Mouse (Mus musculus): ENCODE results near the gene Cd59a. TPM values are rescaled to one million over a fixed set of nuclear protein-coding genes. Genes with fewer than 3 reads are reported as not detected.

Gene Cd59a
- polyA plus RNA-seq, 1 experiment = 19.6 TPM

DNA sequence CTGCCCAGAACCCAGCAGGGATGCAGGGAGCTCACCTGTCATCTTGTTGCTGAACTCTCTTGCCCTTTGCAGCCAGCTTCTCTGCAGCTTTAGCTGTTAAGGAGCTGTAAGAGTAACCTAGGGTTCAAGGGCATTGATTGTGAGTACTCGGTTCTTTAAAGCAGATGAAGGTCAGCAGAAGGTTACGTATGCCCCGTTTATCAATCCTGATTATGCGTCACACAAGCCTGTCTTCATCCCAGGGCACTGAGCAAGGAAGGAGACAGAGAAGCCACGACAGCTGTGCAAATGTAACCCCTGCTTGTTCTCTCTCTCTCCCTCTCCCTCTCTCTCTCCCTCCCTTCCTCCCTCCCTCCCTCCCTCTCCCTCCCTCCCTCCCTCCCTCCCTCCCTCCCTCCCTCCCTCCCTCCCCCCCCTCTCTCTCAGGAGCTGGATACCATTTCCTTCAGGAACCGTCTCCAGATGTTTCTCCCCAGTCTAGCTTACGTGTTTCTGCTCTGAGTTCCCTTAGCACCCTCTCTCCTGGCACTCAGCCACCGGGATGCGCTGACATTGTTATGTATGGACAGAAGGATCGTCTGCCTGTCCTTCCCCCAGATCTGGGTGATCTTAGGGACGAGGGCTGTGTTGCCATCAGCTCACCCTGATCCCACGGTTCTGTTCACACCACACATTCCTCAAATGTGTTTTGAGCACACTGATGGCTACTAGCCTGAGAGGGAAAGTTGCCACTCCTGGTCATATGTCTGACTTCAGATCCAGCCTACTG lies 37.6 kb downstream of the Cd59a start:
- DNase-seq (ENCODE audit: low read depth, low spot score) = no peak
- WGBS = 24% methylated on average over 12 of the region's 12 CpGs

DNA sequence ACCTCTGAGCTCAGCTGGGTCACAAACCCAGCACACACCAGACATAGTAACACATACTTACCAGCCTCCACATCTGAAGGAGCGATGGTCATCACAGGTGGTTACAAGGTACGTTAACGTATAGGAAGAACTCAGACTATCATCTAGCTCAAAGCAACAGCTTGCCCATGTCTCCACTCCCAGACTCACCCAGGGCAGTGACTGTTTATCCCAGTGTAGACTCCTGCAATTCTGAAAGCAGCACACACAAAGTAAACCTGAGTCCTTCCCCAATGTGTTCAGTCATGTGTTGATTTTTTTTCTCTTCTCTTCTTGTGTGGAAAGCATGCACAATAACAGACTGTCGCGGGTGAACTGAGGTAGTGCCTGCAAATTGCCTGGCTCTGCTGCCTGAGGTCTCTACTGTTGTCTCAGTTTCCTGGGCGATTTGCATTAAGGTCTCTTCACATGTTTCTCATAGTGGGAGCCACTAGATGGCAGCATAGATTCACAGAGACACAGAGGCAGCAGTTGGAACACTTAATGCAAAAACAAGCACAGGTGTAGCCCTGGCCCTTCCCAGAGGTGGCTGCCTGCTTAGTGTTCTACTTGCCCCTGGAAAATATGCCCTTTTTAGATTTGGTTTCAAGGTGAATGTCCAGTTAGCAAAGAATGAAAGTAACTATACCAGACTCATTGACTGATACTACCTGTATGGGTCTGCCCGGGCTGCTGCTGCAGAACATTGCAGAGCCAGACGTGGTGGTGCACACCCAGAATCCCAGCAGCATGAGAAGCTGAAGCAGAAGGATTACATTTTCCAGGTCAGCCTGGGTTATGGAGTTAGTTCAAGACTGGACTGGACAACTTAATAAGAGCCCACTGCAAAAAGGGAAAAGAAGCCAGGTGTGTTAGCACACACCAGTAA lies 38.8 kb downstream of the Cd59a start:
- peak; percentile 38 for DNase-seq (ENCODE audit: low read depth, low spot score)
- WGBS = 44% methylated on average over 8 of the region's 8 CpGs

DNA sequence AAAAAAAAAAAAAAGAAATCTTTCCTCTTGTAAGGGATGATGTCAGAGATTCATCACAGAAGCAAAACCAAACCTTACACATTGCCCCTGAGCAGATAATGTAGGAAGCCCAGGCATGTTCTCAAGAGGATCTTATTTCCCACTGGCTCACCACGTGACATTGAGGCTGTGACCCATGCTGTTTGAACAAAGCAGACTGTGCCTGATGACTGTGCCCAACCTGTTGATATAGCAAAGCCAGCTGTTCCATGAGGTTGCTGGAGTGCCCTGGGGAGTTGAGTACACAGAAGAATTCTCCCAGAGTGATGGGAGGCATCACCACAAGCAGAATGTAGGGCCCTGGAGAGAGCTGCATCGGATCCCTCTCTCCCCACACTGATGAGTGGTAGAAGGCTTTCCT lies 40.3 kb downstream of the Cd59a start:
- whole genome bisulfite sequencing = 44% methylated on average over 2 of the region's 2 CpGs
- no peak for DNase-seq (ENCODE audit: low read depth, low spot score)

DNA sequence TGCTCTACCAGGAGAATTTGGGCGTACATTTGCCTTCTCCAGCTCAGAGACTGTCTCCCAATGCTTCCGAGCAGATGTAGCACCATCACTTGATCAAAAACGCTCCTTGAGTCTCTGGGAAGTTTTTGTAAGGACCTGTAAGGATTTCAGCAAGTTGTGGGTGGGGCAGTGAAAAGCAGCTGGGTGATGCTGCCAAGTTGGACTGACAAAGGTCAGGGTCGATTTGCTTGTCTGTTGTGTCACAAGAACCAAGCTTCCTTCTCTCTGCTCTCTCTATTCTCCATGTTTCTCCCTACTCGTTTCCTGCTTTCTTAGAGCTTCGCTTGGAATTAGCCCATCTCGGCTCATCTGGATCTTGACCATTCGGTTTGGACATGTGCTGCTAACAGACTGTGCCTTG lies 46.5 kb downstream of the Cd59a start:
- no peak for DNase-seq (ENCODE audit: low read depth, low spot score)
- WGBS = 80% methylated on average over 8 of the region's 8 CpGs

DNA sequence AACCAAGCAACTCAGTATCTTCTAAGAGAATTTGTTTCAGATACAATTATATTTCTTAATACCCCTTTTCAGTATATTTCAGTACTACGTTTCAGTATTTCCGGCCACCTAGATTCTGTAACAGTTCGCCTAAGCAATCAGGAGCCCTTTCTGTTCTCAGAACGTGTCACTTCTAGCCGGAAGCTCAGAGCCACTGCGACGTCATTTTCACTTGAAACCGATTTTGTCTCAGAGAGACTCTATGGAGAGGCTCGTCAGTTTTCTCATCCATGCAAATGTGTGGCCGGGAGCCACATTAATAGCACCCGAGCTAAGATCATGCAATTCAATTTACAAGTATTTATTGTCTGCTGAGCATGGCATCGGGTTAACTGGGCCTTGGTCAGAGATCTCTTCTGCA lies 48.4 kb downstream of the Cd59a start:
- 87% methylated on average over 12 of the region's 12 CpGs for WGBS
- DNase-seq (ENCODE audit: low read depth, low spot score) = no peak

DNA sequence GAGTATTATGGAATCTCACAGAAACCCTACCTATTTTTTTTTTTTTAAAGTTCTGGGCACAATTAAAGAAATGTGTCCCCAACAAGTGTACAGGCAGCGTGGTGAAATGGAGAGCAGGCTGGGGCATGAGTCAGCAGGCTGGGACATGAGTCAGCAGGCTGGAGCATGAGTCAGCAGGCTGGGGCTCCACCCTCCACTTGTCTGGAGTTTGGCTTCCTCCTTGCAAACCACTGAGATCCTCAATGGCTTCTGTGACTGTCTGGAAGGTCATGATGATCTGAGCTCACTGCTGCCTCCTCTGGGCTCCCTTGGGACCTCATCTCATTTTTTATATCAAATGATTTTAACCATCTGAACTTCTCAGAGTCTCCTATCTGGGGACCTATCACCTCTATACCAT lies 50.4 kb downstream of the Cd59a start:
- DNase-seq (ENCODE audit: low read depth, low spot score) = no peak
- WGBS = 46% methylated on average over 1 of the region's 1 CpGs

DNA sequence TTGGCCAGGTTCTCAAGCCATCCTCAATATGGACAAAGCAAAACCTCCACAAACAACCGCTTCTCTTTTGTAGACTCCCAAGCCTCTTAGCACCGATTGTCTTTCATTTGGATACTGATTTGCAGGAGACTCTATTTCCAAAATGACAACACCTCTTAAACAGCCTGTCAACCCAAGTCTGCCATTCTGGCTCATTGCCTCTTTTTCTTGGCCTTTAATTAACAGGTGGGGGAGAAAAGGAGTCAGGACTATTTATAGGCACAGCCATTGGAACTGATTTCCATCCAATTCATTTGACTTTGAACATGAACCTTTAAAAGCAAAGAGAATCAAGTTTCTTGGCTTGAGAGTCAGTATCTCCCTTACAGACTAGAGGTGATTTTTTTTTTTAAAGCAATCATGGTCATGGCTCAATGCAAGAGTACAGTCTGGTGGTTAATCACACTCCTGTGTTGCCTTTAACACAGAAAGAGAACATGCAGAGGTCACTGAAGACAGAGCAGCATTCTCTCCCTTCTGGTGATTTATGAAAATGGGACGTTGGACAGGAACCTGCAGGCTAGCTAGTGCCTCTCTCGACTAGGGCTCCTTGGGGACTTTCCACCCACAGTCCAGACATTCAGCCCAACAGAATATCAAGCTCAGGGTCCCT lies 52.4 kb downstream of the Cd59a start:
- no peak for DNase-seq (ENCODE audit: low read depth, low spot score)
- WGBS = 65% methylated on average over 4 of the region's 4 CpGs

DNA sequence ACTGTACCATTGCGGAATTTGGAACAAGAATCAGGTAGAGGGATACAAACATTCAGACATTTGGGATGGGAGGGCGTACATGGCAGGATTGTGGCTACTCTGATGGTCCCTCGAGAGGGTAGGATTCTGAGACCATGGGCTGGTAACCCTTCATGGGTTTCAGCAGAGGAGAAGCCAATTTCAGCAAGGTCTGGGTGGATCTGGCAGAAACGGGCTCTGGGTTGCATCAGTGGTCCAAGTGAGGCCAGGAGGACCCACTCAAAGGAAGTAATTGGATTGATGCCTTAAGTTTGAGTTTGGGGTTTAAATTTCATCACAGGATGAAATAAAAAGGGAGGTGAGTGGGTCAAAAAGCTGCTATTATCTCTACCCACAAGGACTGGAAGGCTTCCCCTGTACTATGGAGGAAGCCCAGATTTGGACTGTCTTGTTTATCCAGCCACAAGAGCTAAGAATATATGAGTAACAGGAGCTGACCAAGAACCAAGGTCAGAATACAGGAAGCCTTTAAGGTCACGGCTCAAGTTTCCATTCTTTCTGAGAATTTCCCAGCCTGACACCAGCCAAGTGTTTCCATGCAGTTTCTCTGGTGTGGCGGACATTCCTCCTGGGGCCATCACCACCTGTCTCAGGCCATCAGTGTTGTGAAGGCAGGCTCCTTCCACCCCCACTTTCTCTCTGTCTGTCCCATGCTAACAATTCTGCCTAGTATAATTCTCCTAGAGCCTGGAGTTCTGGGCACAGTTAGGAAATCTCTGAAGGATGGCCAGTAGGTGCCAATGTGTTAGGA lies 55.2 kb downstream of the Cd59a start:
- WGBS = 80% methylated on average over 6 of the region's 6 CpGs
- DNase-seq (ENCODE audit: low read depth, low spot score) = no peak

DNA sequence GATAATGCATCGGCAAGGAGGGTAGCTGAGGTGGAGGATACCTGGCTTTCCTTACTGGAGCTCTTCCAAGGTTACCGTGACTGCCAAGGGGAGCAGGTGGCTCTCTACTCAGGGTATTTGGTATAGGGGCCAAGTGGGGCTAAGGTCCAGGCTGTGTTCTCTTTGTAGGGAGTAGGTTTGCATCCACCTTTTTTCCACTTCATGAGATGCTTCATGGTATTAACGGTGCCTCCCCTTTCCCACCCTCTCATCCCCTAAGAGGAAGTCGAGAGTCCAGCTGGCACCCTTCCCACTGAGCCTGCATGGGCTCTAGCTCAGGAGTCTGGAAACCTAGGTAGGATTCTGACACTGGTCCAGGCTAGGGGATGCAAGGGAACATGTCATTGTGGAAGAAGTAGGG lies 57.7 kb downstream of the Cd59a start:
- 49% methylated on average over 4 of the region's 4 CpGs for WGBS
- DNase-seq (ENCODE audit: low read depth, low spot score) = no peak

DNA sequence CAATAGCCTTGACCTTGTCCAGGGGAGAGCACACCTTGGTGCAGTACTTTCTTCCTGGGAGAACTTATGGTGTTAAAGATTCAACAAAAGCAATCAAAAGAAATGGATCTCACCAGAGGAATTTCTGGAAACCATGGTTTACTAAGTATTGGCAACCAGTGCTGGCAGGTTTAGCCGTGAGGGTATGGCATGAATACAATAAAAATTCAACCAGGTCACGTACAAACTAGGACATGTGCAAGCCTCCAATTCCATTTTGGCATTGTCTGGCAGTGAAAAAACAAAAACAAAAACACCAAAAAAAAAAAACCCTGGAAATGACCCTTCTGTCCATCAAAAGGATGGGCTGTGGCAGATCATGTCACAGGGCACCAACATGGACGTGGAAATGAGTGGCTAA lies 58.3 kb downstream of the Cd59a start:
- WGBS = 69% methylated on average over 3 of the region's 3 CpGs
- no peak for DNase-seq (ENCODE audit: low read depth, low spot score)

DNA sequence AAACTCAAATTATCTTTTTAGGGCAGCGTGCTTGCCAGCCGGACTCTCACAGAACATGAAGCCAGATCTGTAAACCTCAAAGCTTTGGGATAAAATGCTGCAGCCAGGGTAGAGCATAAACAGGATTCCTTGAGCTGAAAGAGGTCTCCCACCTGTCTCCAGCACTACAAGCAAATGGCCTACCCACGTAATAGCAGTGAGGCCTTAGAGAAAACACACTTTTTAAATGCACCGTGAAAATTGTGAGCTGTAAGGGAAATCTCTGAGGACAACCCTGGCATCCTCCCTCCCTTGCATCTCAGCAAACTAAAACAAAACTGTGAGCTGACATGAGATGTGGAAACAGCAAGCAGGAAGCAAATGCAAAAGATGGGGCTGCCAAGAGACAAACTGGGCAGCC lies 62.2 kb downstream of the Cd59a start:
- WGBS = 78% methylated on average over 4 of the region's 4 CpGs
- DNase-seq (ENCODE audit: low read depth, low spot score) = no peak

DNA sequence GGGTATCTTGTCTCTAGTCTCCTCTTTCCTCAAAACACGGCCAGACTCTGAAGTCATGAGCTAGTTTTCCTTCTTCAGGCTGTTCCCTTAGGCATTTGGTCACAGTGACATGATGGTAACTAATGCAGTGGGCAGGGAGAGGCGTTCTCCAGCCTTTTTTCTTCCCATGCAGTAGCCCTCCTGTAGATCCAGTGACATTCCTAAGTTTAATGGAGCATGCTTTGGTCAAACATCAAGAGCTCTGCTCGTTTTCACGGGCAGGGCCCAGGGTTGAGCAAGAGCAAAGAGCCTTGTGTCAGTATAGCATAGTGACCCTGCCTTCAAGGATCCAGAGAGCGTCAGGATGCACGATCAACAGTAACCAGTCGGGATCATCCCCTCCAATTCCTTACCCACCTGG lies 67.8 kb downstream of the Cd59a start:
- 53% methylated on average over 7 of the region's 7 CpGs for WGBS

DNA sequence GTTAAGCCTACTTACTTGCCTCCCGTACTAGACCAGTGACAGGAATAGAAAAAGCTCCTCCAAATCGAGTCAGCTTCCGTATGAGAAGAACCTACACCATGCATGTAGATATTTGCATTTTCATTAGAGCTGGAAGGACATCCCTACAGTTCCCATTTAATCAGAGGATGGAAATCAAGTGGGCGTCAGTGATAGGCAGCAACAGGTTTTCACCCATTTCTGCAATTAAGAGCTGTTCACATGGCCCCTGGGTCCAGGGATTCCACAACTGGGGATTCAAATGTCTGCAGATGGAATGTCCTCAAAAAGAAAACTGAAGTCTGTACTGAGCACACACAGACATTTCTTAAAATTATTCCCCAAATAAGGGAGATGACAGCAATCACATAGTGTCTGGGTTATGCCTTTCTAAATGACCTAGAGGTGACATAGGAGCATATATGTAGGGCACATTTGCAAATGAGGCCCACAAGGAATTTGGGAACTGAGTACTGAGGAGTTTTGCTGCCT lies 68.4 kb downstream of the Cd59a start:
- DNase-seq (ENCODE audit: low read depth, low spot score) = no peak
- WGBS = 86% methylated on average over 4 of the region's 4 CpGs

More for the DNA sequence above, 67.8 kb downstream of the Cd59a start:
- DNase-seq (ENCODE audit: low read depth, low spot score) = no peak

Other genes with a start within 250 kb of the Cd59a start
- 7.5 and 7.7 TPM in 2 replicates for gene Lmo2, start 137.8 kb upstream of the Cd59a start, polyA plus RNA-seq (2012; rRNA removed)
- 11.4 and 15.3 TPM in 2 replicates for gene Fbxo3, start 68.1 kb upstream of the Cd59a start, polyA plus RNA-seq (2012; rRNA removed)
- not detected in 2 replicates for gene 4931422A03Rik, start 67.4 kb upstream of the Cd59a start, polyA plus RNA-seq (2012; rRNA removed)
- gene Gm10912, start 30.0 kb upstream of the Cd59a start, polyA plus RNA-seq (2012; rRNA removed) = not detected in 2 replicates
- not detected in 2 replicates for gene Gm10799, start 27.3 kb upstream of the Cd59a start, polyA plus RNA-seq (2012; rRNA removed)
- 2.1 and 2.2 TPM in 2 replicates for gene Cd59b, start 26.0 kb upstream of the Cd59a start, polyA plus RNA-seq (2012; rRNA removed)
- not detected in 2 replicates for gene A930018P22Rik, start 27.0 kb downstream of the Cd59a start, polyA plus RNA-seq (2012; rRNA removed)